Mouse (Mus musculus) heart, embryonic 16.5 days (tissue): ENCODE measurements around the gene Fbl. TPM values are rescaled to one million over a fixed set of nuclear protein-coding genes. Genes with fewer than 3 reads are reported as not detected.
"Not testable (repeated sequence)": the region's sequence is repeated elsewhere in the genome, so short reads cannot be mapped to it uniquely, and the experiment has no call there.

ENCODE experiments used
- ATAC-seq: fragments of 200-750 bp; cut with Nextera tagmentation; replicated peaks from 2 replicates; pipeline ENCODE4 v1.8.0; 2017; ENCODE audit warnings: moderate number of reproducible peaks; ENCODE audit not compliant: insufficient read depth, low FRiP score; ENCODE audit errors: extremely low read depth
- H3K27ac ChIP-seq: fragments of 300-500 bp; sonication (generic); 2 replicates; pipeline ENCODE4 v1.5.1; 2014; ENCODE audit warnings: mild to moderate bottlenecking, low read length, control low read depth, moderate library complexity
- H3K27me3 ChIP-seq: fragments of 300-500 bp; sonication (generic); 2 replicates; pipeline ENCODE4 v1.6.1; 2014; ENCODE audit warnings: low read length, mixed read lengths; ENCODE audit not compliant: control insufficient read depth, insufficient read depth
- H3K36me3 ChIP-seq: fragments of 300-500 bp; sonication (generic); 2 replicates; pipeline ENCODE4 v1.6.1; 2014; ENCODE audit not compliant: control insufficient read depth, insufficient read depth
- H3K4me1 ChIP-seq: fragments of 300-500 bp; sonication (generic); 2 replicates; pipeline ENCODE4 v1.6.1; 2014; ENCODE audit warnings: low read length, mixed read lengths; ENCODE audit not compliant: control insufficient read depth, insufficient read depth
- H3K4me2 ChIP-seq: fragments of 300-500 bp; sonication (generic); 2 replicates; pipeline ENCODE4 v1.6.1; 2014; ENCODE audit warnings: low read depth, mild to moderate bottlenecking, control low read depth, low read length
- H3K4me3 ChIP-seq: fragments of 300-500 bp; sonication (generic); 2 replicates; pipeline ENCODE4 v1.5.1; 2014; ENCODE audit warnings: mild to moderate bottlenecking, control low read depth, low read length
- H3K9ac ChIP-seq: fragments of 300-500 bp; sonication (generic); 2 replicates; pipeline ENCODE4 v1.6.1; 2014; ENCODE audit warnings: low read length, control low read depth
- H3K9me3 ChIP-seq: fragments of 300-500 bp; sonication (generic); replicated peaks from 2 replicates; pipeline ENCODE4 v1.6.1; 2016; ENCODE audit warnings: low read length; ENCODE audit not compliant: control insufficient read depth
- WGBS: fragments of 180-500 bp; shearing (Covaris S2); extraction: QIAGEN DNeasy Blood & Tissue Kit; methylation state at CpG from one replicate; pipeline ENCODE4 v1.1.7; 2014; 5-methylcytosine and 5-hydroxymethylcytosine counted together
- polyA plus RNA-seq: library from polyadenylated mRNA; unstranded; fragments of >200 nt; fragmentation: Nextera tagmentation; extraction: Ambion mirVana; gene quantifications from 2 replicates; pipeline ENCODE4 v1.2.1, GENCODE M21; 2015

Gene Fbl
- polyA plus RNA-seq, 1 experiment from 2014 or later, result 71.5 TPM

DNA sequence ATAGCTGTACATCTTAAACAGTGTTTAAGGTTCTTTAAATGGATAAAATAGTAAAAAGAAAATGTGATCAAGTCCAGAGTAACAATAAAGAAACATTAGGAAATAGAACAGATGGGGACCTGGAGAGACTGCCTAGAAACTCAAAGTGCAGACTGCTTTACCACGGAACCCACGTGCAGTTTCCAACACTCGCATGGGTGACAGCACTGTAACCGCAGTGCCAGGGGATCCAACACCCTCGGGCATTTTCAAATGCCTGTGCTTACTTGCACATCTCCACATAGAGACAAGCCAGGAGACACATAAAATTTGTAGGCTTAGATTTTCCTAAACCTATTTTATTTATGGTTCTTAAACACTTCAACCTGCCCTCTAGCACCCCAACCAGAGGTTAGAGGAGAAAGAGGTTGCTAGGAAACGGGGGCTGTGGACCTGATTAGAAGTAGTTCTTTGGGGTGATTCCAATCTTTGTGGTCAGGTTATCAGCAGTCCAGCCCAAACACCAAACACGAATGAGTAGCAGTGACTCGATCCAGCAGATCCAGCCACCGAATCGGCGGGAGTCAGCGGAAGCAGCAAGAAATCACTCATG lies 39.0 kb downstream of the Fbl start:
- Histone ChIP-seq H3K36me3 (no peaks in the 10 kb centered on the region), H3K4me3 (peak overlapping the region; percentile 44), H3K4me2 (peak overlapping the region; percentile 67), H3K27ac (no peak overlapping the region), H3K4me1 (no peaks in the 10 kb centered on the region), H3K9me3 (no peaks in the 10 kb centered on the region), H3K27me3 (no peaks in the 10 kb centered on the region), H3K9ac (peak overlapping the region; percentile 63)
- 0 out of 2 replicates have a peak, but pooled peaks have one; percentile 17 for ATAC-seq
- whole genome bisulfite sequencing, result 37% methylated on average over 12 of the region's 12 CpGs

DNA sequence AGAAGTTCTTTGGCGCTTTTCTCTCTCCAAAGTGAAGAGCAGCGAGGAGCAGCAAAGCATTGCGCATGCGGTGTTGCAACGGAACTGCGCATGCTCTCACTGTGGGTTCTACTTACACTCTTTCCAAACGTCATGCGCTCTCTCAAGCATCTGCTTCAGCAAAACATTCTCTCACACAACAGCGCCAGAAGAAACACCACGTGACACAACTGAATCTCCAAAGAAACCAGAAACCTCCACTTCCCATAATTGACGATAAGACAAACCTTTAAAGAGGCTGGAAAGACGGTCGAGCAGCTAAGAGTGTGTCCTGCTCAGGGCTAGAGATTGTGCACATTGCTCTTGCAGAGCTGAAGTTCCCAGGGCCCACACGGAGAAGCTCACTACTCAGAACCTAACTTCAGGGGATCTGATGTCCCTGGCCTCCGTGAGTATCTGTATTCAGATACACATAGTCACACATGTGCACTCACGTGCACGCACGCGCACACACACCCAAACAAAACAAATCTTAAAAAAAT lies 39.5 kb downstream of the Fbl start:
- Histone ChIP-seq H3K27ac (peak overlapping the region; percentile 21; the same call in 1 of the 2 replicates), H3K36me3 (no peaks in the 10 kb centered on the region)

DNA sequence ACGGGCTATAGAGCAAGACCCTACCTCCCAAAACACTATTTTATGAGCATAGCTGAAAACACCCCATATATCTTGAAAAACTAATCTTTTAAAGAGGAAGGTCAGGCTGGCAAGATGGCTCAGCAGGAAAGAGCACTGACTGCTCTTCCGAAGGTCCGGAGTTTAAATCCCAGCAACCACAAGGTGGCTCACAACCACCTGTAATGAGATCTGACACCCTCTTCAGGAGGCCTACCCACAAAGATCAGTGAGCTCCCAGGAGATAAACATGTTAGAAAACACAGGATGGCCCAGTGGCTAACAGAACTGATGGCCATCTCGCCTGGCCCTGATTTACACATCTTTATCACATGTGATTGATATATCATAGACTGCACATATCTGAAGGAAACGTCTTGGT lies 41.2 kb downstream of the Fbl start:
- Histone ChIP-seq H3K4me3 (no peak overlapping the region), H3K36me3 (no peaks in the 10 kb centered on the region), H3K4me1 (no peaks in the 10 kb centered on the region), H3K27ac (no peak overlapping the region), H3K4me2 (no peak overlapping the region), H3K9ac (no peak overlapping the region), H3K27me3 (no peaks in the 10 kb centered on the region), H3K9me3 (no peaks in the 10 kb centered on the region)
- ATAC-seq, result no peak
- WGBS, result 35% methylated on average over 5 of the region's 5 CpGs

More for the DNA sequence above, 39.5 kb downstream of the Fbl start:
- peak; percentile 84 for ATAC-seq
- Histone ChIP-seq H3K27me3 (no peaks in the 10 kb centered on the region), H3K4me3 (peak overlapping the region; percentile 44), H3K9me3 (no peaks in the 10 kb centered on the region), H3K4me2 (peak overlapping the region; percentile 67), H3K4me1 (no peaks in the 10 kb centered on the region), H3K9ac (peak overlapping the region; percentile 63)
- 43% methylated on average over 19 of the region's 19 CpGs for WGBS

DNA sequence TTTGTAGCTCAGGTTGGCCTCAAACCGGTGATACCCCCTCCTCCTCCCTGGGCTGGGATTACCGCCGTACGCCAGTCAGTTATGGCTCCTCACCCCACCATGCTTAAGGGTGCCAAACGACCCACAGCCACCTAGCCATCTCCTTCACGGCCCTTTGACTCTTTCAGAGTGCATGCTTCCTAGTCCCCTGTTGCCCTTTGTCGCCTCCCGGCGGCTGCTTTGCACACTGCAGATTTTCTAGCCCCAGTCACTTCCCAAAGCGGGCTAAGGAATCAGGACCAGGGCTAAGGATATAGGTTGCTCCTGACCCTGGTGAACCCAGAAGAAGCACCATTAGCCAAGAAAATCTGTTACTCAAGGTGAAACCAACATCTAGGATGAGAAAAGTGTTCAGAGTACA lies 44.6 kb downstream of the Fbl start:
- H3K36me3 ChIP-seq, result no peaks in the 10 kb centered on the region
- no peaks in the 10 kb centered on the region for H3K9me3 ChIP-seq
- no peaks in the 10 kb centered on the region for H3K27me3 ChIP-seq
- ATAC-seq, result no peak
- H3K4me1 ChIP-seq, result no peaks in the 10 kb centered on the region
- H3K4me2 ChIP-seq, result no peak overlapping the region
- no peak overlapping the region for H3K9ac ChIP-seq
- 29% methylated on average over 10 of the region's 10 CpGs for WGBS
- H3K27ac ChIP-seq, result no peak overlapping the region
- no peak overlapping the region for H3K4me3 ChIP-seq

DNA sequence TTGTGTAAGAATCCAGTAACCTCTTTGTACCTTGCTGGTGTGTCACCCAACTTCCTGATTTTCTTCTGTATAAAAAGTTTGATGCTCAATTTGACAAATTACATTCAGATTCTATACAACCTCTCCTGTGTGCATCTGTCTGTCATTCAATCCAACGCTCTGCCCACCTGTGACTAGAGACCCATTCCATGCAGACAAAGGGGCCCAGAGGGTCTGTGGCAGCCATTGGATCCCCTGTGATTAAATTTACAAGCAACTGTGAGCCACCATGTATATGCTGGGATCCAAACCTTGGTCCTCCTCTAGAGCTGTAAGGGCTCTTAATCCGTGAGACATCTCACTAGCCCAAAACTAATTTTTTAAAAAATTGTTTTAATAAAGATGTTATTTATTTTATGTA lies 46.4 kb downstream of the Fbl start:
- not testable (repeated sequence) for H3K4me1 ChIP-seq, H3K9me3 ChIP-seq, H3K27me3 ChIP-seq, H3K36me3 ChIP-seq, H3K4me2 ChIP-seq, H3K4me3 ChIP-seq, H3K27ac ChIP-seq, H3K9ac ChIP-seq, ATAC-seq
- 80% methylated on average over 2 of the region's 2 CpGs for WGBS

DNA sequence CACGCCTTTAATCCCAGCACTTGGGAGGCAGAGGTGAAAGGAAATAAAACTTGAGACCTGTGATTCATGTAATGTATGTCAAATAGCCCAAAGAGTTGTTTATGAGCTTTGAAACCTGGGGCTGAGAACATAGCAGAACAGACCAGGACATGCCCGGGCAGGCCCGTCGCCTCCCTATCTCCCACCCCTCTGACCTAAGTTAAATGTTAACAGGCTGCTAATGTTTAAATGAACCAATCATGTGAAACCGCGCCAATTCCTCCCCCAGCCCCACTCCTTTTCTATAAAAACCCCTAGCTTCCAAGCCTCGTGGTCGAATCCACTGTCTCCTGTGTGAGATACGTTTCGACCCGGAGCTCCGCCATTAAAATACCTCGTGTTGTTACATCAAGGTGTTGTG lies 48.3 kb downstream of the Fbl start:
- not testable (repeated sequence) for H3K9ac ChIP-seq, H3K27ac ChIP-seq, H3K27me3 ChIP-seq, H3K4me2 ChIP-seq, H3K9me3 ChIP-seq, ATAC-seq, H3K4me3 ChIP-seq, H3K36me3 ChIP-seq, H3K4me1 ChIP-seq
- 93% methylated on average over 10 of the region's 13 CpGs for WGBS

- not testable (repeated sequence) for H3K27ac ChIP-seq
- 83% methylated on average over 20 of the region's 20 CpGs for WGBS
These were observed 49.6 kb downstream of the Fbl start for GRCm38 (mm10) chr7:28218951-28219740.

DNA sequence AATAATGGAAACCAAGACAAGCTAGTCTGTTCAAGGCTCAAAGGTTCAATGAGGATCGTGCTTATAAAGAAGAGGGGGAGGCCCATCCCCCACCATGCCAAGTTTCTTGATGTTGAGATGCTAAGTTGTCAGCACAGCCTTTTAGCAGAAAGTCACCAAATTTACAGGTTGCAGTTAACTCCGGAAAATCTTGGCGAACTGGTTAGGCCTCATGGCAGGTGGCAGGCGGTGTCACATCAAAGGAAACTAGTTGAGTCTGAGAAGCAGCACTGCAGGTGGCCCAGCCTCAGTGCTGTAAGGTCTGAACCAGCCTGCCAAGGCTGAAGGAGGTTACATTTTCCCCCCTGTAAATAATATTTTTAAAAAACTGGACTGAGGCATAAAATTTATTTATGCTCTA lies 57.3 kb downstream of the Fbl start:
- whole genome bisulfite sequencing, result 67% methylated on average over 4 of the region's 4 CpGs

More at GRCm38 (mm10) chr7:28218951-28219740, 49.6 kb downstream of the Fbl start:
- ATAC-seq, H3K36me3 ChIP-seq, H3K4me3 ChIP-seq, H3K27me3 ChIP-seq, H3K9me3 ChIP-seq, H3K4me2 ChIP-seq, H3K4me1 ChIP-seq, H3K9ac ChIP-seq: not testable (repeated sequence)

GRCm38 (mm10) chr7:28227421-28227820 lies 57.9 kb downstream of the Fbl start:
- H3K9me3 ChIP-seq, H3K9ac ChIP-seq, H3K4me3 ChIP-seq, H3K27ac ChIP-seq, ATAC-seq, H3K27me3 ChIP-seq, H3K4me1 ChIP-seq, H3K4me2 ChIP-seq, H3K36me3 ChIP-seq: not testable (repeated sequence)
- WGBS, result 85% methylated on average over 4 of the region's 4 CpGs

More for the DNA sequence above, 57.3 kb downstream of the Fbl start:
- H3K9me3 ChIP-seq, ATAC-seq, H3K9ac ChIP-seq, H3K4me3 ChIP-seq, H3K27ac ChIP-seq, H3K27me3 ChIP-seq, H3K36me3 ChIP-seq, H3K4me2 ChIP-seq, H3K4me1 ChIP-seq: not testable (repeated sequence)
